Mouse (Mus musculus) MEL (cell line): ENCODE results near the gene Tm2d3. TPM values are rescaled to one million over a fixed set of nuclear protein-coding genes. Genes with fewer than 3 reads are reported as not detected.
A peak's percentile ranks its signal among the peaks of the same experiment; 100 is the strongest.

ENCODE experiments used
- DNase-seq: peaks from one replicate; pipeline ENCODE4 v3.0.0; 2011; ENCODE audit warnings: low read depth, low spot score
- H3K27ac ChIP-seq: 2 replicates; pipeline ENCODE4 v1.5.1; 2012; ENCODE audit warnings: low read depth, mild to moderate bottlenecking, control low read depth, low read length, moderate library complexity; ENCODE audit not compliant: control insufficient read depth
- H3K27me3 ChIP-seq, 2 experiments: fragments of 150-350 bp in 1 of 2; sonication (generic) in 1 of 2; 2 replicates each; pipeline ENCODE4 v1.6.1; 2012; ENCODE audit warnings: low read length in 2 of 2, mild to moderate bottlenecking in 2 of 2, improper control_type of control experiment in 1 of 2, moderate library complexity in 1 of 2; ENCODE audit not compliant: insufficient read depth in 2 of 2, control insufficient read depth in 1 of 2
- H3K36me3 ChIP-seq, 2 experiments: 2 replicates each; pipeline ENCODE4 v1.6.1; 2012 to 2014; ENCODE audit warnings: low read length in 2 of 2, improper control_type of control experiment in 1 of 2, inconsistent platforms in 1 of 2, mild to moderate bottlenecking in 1 of 2; ENCODE audit not compliant: insufficient read depth in 2 of 2, control insufficient read depth in 1 of 2
- H3K4me1 ChIP-seq, 2 experiments: fragments of 150-350 bp in 1 of 2; sonication (generic) in 1 of 2; 2 replicates each; pipeline ENCODE4 v1.6.1; 2012; ENCODE audit warnings: low read length in 2 of 2, improper control_type of control experiment in 1 of 2, mild to moderate bottlenecking in 1 of 2; ENCODE audit not compliant: insufficient read depth in 2 of 2, control insufficient read depth in 1 of 2
- H3K4me3 ChIP-seq, 2 experiments: fragments of 150-350 bp in 1 of 2; sonication (generic) in 1 of 2; 2 replicates each; pipeline ENCODE4 v1.5.1; 2012; ENCODE audit warnings: low read depth in 2 of 2, low read length in 2 of 2, mild to moderate bottlenecking in 2 of 2, moderate library complexity in 2 of 2, control low read depth in 1 of 2, improper control_type of control experiment in 1 of 2; ENCODE audit not compliant: control insufficient read depth in 1 of 2, insufficient read depth in 1 of 2
- H3K79me2 ChIP-seq: 2 replicates; pipeline ENCODE4 v1.6.1; 2012; ENCODE audit warnings: mild to moderate bottlenecking, low read length, moderate library complexity; ENCODE audit not compliant: control insufficient read depth, poor library complexity, insufficient read depth
- H3K9ac ChIP-seq: 2 replicates; pipeline ENCODE4 v1.6.1; 2012; ENCODE audit warnings: low read depth, mild to moderate bottlenecking, control low read depth, low read length, moderate library complexity; ENCODE audit not compliant: control insufficient read depth, poor library complexity, severe bottlenecking
- H3K9me3 ChIP-seq: fragments of 150-350 bp; sonication (generic); replicated peaks from 2 replicates; pipeline ENCODE4 v1.6.1; 2012; ENCODE audit warnings: mild to moderate bottlenecking, low read length, improper control_type of control experiment, moderate library complexity; ENCODE audit not compliant: insufficient read depth
- BHLHE40 ChIP-seq: IDR thresholded peaks from 2 replicates; pipeline ENCODE4 v1.6.1; 2012; ENCODE audit warnings: low read depth, mild to moderate bottlenecking, inconsistent platforms, low read length, improper control_type of control experiment, borderline replicate concordance
- CHD1 ChIP-seq: IDR thresholded peaks from 2 replicates; pipeline ENCODE4 v1.6.1; 2012; ENCODE audit warnings: low read depth, mild to moderate bottlenecking, inconsistent platforms, low read length, improper control_type of control experiment
- CHD2 ChIP-seq: IDR thresholded peaks from 2 replicates; pipeline ENCODE4 v1.6.1; 2011; ENCODE audit warnings: low read length, improper control_type of control experiment
- CTCF ChIP-seq, 3 experiments: IDR thresholded peaks in 2 of 3; conservative IDR thresholded peaks in 1 of 3; 2 replicates each; pipeline ENCODE4 v1.5.1; 2011 to 2012; ENCODE audit warnings: low read length in 3 of 3, low read depth in 2 of 3, mild to moderate bottlenecking in 2 of 3, improper control_type of control experiment in 1 of 3, inconsistent platforms in 1 of 3, mixed read lengths in 1 of 3, moderate library complexity in 1 of 3; ENCODE audit not compliant: control insufficient read depth in 1 of 3, insufficient read depth in 1 of 3, poor library complexity in 1 of 3, severe bottlenecking in 1 of 3
- E2F4 ChIP-seq: IDR thresholded peaks from 2 replicates; pipeline ENCODE4 v1.6.1; 2011; ENCODE audit warnings: low read depth, low read length, improper control_type of control experiment, borderline replicate concordance
- HCFC1 ChIP-seq: IDR thresholded peaks from 2 replicates; pipeline ENCODE4 v1.6.1; 2012; ENCODE audit warnings: low read depth, mild to moderate bottlenecking, inconsistent platforms, low read length, improper control_type of control experiment, moderate library complexity
- MAFK ChIP-seq: IDR thresholded peaks from 2 replicates; pipeline ENCODE4 v1.6.1; 2011; ENCODE audit warnings: low read depth, mild to moderate bottlenecking, low read length, improper control_type of control experiment, borderline replicate concordance
- MAX ChIP-seq: IDR thresholded peaks from 2 replicates; pipeline ENCODE4 v1.6.1; 2011; ENCODE audit warnings: low read length, improper control_type of control experiment
- MEF2A ChIP-seq: IDR thresholded peaks from 2 replicates; pipeline ENCODE4 v1.6.1; 2014; ENCODE audit warnings: low read depth, mild to moderate bottlenecking, inconsistent platforms, low read length, improper control_type of control experiment; ENCODE audit not compliant: poor library complexity, insufficient replicate concordance, severe bottlenecking; ENCODE audit errors: extremely low read depth
- MXI1 ChIP-seq: IDR thresholded peaks from 2 replicates; pipeline ENCODE4 v1.6.1; 2011; ENCODE audit warnings: mild to moderate bottlenecking, low read depth, low read length, improper control_type of control experiment
- MYB ChIP-seq: IDR thresholded peaks from 2 replicates; pipeline ENCODE4 v1.6.1; 2011; ENCODE audit warnings: mild to moderate bottlenecking, low read depth, low read length, improper control_type of control experiment
- NRF1 ChIP-seq: IDR thresholded peaks from 2 replicates; pipeline ENCODE4 v1.6.1; 2014; ENCODE audit warnings: low read depth, mild to moderate bottlenecking, inconsistent platforms, low read length, improper control_type of control experiment, moderate library complexity; ENCODE audit not compliant: poor library complexity, insufficient read depth, severe bottlenecking
- POLR2AphosphoS5 ChIP-seq: IDR thresholded peaks from 2 replicates; pipeline ENCODE4 v1.6.1; 2012; ENCODE audit warnings: low read depth, borderline replicate concordance, mild to moderate bottlenecking, inconsistent platforms, low read length, moderate library complexity, mixed read lengths
- RAD21 ChIP-seq: IDR thresholded peaks from 2 replicates; pipeline ENCODE4 v1.6.1; 2011; ENCODE audit warnings: mild to moderate bottlenecking, low read depth, low read length, improper control_type of control experiment
- SIN3A ChIP-seq: IDR thresholded peaks from 2 replicates; pipeline ENCODE4 v1.6.1; 2012; ENCODE audit warnings: low read length, improper control_type of control experiment, inconsistent platforms
- SMC3 ChIP-seq: IDR thresholded peaks from 2 replicates; pipeline ENCODE4 v1.6.1; 2011; ENCODE audit warnings: low read depth, low read length, improper control_type of control experiment
- TBP ChIP-seq: IDR thresholded peaks from 2 replicates; pipeline ENCODE4 v1.8.0; 2011; ENCODE audit warnings: low read depth, low read length, improper control_type of control experiment
- UBTF ChIP-seq: IDR thresholded peaks from 2 replicates; pipeline ENCODE4 v1.6.1; 2012; ENCODE audit warnings: low read depth, mild to moderate bottlenecking, inconsistent platforms, low read length, improper control_type of control experiment, moderate library complexity, borderline replicate concordance; ENCODE audit not compliant: insufficient read depth
- ZC3H11A ChIP-seq: IDR thresholded peaks from 2 replicates; pipeline ENCODE4 v1.6.1; 2012; ENCODE audit warnings: low read depth, mild to moderate bottlenecking, inconsistent platforms, low read length, improper control_type of control experiment
- ZKSCAN1 ChIP-seq: IDR thresholded peaks from 2 replicates; pipeline ENCODE4 v1.6.1; 2012; ENCODE audit warnings: low read depth, mild to moderate bottlenecking, inconsistent platforms, low read length, improper control_type of control experiment, moderate library complexity
- ZNF384 ChIP-seq: IDR thresholded peaks from 2 replicates; pipeline ENCODE4 v1.6.1; 2012; ENCODE audit warnings: low read depth, mild to moderate bottlenecking, inconsistent platforms, low read length, improper control_type of control experiment
- polyA plus RNA-seq, 2 experiments: library from polyadenylated mRNA; stranded (reverse) in 1 of 2; unstranded in 1 of 2; fragments of >175 nt in 1 of 2; fragments of >200 nt in 1 of 2; gene quantifications; 2 replicates each; pipeline versions ENCODE4 v1.2.1 to v1.2.4; 2012; ENCODE audit warnings: low replicate concordance in 2 of 2, low read depth in 1 of 2; ENCODE audit not compliant: insufficient read length in 2 of 2, insufficient read depth in 1 of 2, missing spikeins in 1 of 2
- total RNA-seq: library from RNA; depleted of rRNA; stranded (reverse); fragments of 300-350 nt; gene quantifications from 2 replicates; pipeline ENCODE4 v1.2.3, GENCODE M21; 2012; rRNA removed

The Tm2d3 gene
- total RNA-seq (46.3 and 52.0 TPM in 2 replicates), polyA plus RNA-seq (10 to 100 TPM in 1 of 2 experiments, not detected in 1; 50.3 TPM)

DNA sequence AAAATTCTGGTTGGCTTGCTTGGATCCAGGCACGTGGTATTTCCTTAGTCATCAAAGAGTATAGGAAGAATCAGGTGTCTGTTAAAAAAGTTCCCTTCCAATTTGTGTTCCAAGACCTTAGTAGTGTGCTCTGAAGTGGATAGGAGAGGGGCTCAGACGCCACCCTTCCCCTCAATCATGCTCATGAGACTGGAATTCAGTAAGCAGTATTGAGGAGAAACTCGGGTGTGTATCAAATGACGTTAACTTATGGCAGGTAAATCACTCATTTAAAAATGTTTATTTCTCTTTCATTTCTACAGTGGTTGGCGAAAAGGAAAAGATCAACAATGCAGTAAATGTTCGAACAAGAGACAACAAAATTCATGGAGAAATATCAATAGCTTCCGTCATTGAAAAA is at the start of gene Tm2d3:
TSS of gene Tm2d3 (plus strand) at position 301 of the 400 bp plus-strand sequence.
- Histone ChIP-seq H3K36me3 (peaks cover 0 to 4% of the 10 kb centered on the region in 2 experiments; a peak in 1 of 4 replicates), H3K4me1 (peaks cover 0 to 6% of the 10 kb centered on the region in 2 experiments; a peak in 2 of 4 replicates), H3K27ac (no peak within 1 kb of the TSS)

DNA sequence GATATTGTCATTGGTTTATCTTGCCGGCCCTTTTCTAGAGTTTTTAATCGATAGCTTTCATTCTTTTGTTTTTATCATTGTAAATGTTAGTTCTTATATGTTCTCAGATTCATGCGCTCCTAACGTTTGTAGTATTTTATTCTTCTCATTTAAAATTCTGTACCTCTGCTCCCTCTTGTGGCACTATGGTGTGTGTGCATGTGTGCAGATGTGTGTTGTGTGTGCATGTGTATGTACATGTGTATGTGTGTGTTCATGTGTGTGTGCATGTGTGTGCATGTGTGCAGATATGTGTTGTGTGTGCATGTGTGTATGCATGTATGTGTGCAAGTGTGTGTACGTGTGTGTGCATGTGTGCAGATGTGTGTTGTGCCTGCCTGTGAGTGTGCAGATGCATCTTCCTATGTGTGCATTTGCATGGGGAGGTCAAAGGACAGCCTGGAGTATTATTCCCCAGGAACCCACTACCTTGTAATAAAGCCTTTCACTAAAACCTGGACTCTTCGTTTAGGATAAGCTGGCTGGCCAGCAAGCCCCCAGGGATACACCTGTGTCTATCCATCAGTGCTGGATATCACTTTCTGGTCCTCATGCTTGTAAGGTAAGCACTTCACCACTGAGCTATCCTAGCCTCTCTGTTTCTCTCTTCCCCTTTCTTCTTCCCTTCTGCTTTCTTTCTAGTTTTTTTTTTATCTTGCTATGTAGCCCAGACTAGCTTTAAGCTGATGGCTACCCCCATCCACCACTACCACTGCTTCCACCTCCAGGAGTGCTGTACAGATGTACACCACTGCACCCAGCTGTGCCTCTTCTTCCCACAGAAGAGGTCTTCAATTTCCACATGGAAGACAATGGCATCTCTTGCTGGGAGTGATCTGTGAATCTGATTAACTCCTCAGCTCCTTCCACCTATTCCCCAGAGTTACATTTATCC is 48.3 kb upstream of the Tm2d3 start:
- Histone ChIP-seq H3K9me3 (no peaks in the 10 kb centered on the region), H3K79me2 (peaks cover 5% of the 10 kb centered on the region), H3K4me1 (peaks cover 10 to 37% of the 10 kb centered on the region in 2 experiments), H3K36me3 (peaks cover 0 to 29% of the 10 kb centered on the region in 2 experiments; a peak in 2 of 4 replicates), H3K4me3 (no peak overlapping the region), H3K27ac (no peak overlapping the region), H3K9ac (no peak overlapping the region), H3K27me3 (no peaks in the 10 kb centered on the region)
- TF ChIP-seq ZNF384, result peak; percentile 81
- TF ChIP-seq NRF1, result no peak
- peak; percentile 87; the same call in 1 of the 2 replicates for TF ChIP-seq POLR2AphosphoS5
- peak; percentile 67 for TF ChIP-seq RAD21
- TF ChIP-seq ZC3H11A, result peak; percentile 68
- no peak for TF ChIP-seq MAX
- TF ChIP-seq SIN3A, result peak; percentile 57
- no peak for TF ChIP-seq MAFK
- no peak for TF ChIP-seq HCFC1
- no peak for TF ChIP-seq ZKSCAN1
- TF ChIP-seq CHD2, result no peak
- no peak for TF ChIP-seq TBP
- 0 out of 2 replicates have a peak, but pooled peaks have one; percentile 32 for TF ChIP-seq MXI1
- peak; percentile 74 for TF ChIP-seq SMC3
- TF ChIP-seq UBTF, result no peak
- TF ChIP-seq CTCF (IDR thresholded peaks at IDR 0.05 in 2 of 3, conservative IDR thresholded peaks at IDR 0.05 in 1 of 3; ENCODE audit: control insufficient read depth in 1 of 3, insufficient read depth in 1 of 3, low read depth in 2 of 3, low read length in 3 of 3, poor library complexity in 1 of 3, severe bottlenecking in 1 of 3), result peak; percentile 45 to 70 (median 60)
- peak; percentile 72 for DNase-seq

More for the DNA sequence above, at the start of gene Tm2d3:
- H3K4me3 ChIP-seq, result no peak within 1 kb of the TSS
- no peak for DNase-seq
- no peak within 1 kb of the TSS for H3K9ac ChIP-seq
- peaks cover 9% of the 10 kb centered on the region for H3K79me2 ChIP-seq
- H3K9me3 ChIP-seq, result no peaks in the 10 kb centered on the region
- H3K27me3 ChIP-seq, result no peaks in the 10 kb centered on the region
- TF ChIP-seq MYB (no peak), SIN3A (no peak), MAFK (no peak), E2F4 (no peak), MEF2A (no peak), BHLHE40 (no peak), CHD2 (no peak), CHD1 (no peak)
